Mouse (Mus musculus): ENCODE measurements around the gene Asic4. TPM values are rescaled to one million over a fixed set of nuclear protein-coding genes. Genes with fewer than 3 reads are reported as not detected.

Asic4 gene
- polyA plus RNA-seq (2014; fragmentation: Nextera tagmentation; extraction: Ambion mirVana), result 0.76 and 0.84 TPM in 2 replicates

DNA sequence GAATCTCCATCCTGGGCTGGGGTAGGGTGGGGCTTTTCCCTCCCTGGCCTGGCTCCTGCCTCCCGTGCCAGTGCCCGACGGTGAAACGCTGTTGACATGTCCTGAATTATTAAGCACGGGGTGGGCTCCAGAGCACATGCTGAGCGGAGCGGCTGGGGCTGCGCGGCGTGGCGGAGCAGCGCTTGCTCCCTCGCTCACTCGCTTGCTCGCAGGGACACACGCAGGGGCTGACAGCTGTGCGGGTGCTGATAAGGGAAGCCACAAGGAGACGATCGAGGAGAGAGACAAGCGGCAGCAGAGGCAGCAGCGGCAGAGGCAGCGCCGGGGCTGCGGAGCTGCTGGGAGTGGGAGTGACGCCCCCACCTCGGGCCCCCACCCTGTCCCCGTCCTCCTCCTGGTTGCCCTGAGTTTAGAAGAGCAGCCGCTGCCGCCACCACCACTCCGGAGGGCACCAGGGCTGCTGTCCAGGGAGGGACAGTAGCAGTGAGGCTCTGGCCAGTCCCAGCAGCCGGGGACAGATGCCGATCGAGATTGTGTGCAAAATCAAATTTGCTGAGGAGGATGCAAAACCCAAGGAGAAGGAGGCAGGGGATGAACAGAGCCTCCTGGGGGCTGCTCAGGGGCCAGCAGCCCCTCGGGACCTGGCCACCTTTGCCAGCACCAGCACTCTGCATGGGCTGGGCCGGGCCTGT, at the start of gene Asic4:
TSS of gene Asic4 (plus strand) at position 123 of the 692 bp plus-strand sequence.
- Histone ChIP-seq H3K9ac (ENCODE audit: low read length) (peak within 1 kb of the TSS; percentile 59), H3K4me2 (ENCODE audit: low read length) (peak within 1 kb of the TSS; percentile 57), H3K27ac (ENCODE audit: low read depth, low read length) (no peak within 1 kb of the TSS), H3K9me3 (replicated peaks; ENCODE audit: control insufficient read depth, low read length) (no peaks in the 10 kb centered on the region), H3K27me3 (replicated peaks; ENCODE audit: control insufficient read depth, insufficient read depth, low read length) (peaks cover 46% of the 10 kb centered on the region), H3K36me3 (ENCODE audit: control insufficient read depth, insufficient read depth, low read length) (no peaks in the 10 kb centered on the region), H3K4me3 (ENCODE audit: low read depth, low read length) (peak within 1 kb of the TSS; percentile 26), H3K4me1 (ENCODE audit: control insufficient read depth, insufficient read depth, low read length) (peaks cover 41% of the 10 kb centered on the region)
- ATAC-seq (peak; percentile 16; the same call in 1 of the 2 replicates), DNase-seq (ENCODE audit: low spot score) (peak; percentile 66)
- 2% methylated on average over 35 of the region's 35 CpGs for WGBS

DNA sequence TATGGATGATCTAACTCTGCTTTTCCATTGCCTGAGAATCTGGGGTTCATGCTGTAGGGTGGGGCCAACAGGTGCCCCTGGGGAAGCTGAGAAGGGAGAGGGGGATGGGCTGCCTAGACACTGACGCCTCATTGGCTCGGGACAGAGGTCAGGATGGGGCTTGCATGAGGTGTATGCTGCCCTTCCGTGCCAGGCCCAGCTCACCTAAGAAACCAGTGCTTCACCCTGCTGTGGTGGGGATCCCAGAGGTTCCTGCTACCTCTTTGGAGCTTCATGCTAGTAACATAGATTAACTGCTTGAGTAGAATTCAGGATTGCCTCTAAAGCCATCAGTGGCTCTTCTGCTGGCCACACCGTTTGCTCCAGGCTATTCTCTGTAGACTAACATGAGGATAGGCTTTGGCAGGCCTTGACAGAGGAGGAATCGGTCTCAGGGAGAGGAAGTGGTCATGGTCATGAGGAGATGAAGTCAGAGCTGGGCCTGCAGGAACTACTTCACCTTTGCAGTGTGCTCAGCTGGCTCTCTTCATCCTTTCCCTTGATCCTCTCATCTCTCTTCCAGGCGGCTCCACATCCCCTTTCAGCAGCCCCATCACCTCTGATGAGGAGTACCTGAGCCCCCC, 49.6 kb upstream of the Asic4 start:
- H3K4me2 ChIP-seq (ENCODE audit: low read length), result peak overlapping the region; percentile 31; the same call in 1 of the 2 replicates
- ATAC-seq (0 out of 2 replicates have a peak, but pooled peaks have one; percentile 10), DNase-seq (ENCODE audit: low spot score) (no peak)
- H3K27ac ChIP-seq (ENCODE audit: low read depth, low read length), result no peak overlapping the region
- no peak overlapping the region; the same call in 1 of the 2 replicates for H3K9ac ChIP-seq (ENCODE audit: low read length)
- no peaks in the 10 kb centered on the region for H3K27me3 ChIP-seq (replicated peaks; ENCODE audit: control insufficient read depth, insufficient read depth, low read length)
- peaks cover 12% of the 10 kb centered on the region for H3K4me1 ChIP-seq (ENCODE audit: control insufficient read depth, insufficient read depth, low read length)
- WGBS, result 44% methylated on average over 6 of the region's 6 CpGs
- no peak overlapping the region for H3K4me3 ChIP-seq (ENCODE audit: low read depth, low read length)
- H3K36me3 ChIP-seq (ENCODE audit: control insufficient read depth, insufficient read depth, low read length), result peaks cover 11% of the 10 kb centered on the region; the same call in 1 of the 2 replicates
- H3K9me3 ChIP-seq (replicated peaks; ENCODE audit: control insufficient read depth, low read length), result no peaks in the 10 kb centered on the region

DNA sequence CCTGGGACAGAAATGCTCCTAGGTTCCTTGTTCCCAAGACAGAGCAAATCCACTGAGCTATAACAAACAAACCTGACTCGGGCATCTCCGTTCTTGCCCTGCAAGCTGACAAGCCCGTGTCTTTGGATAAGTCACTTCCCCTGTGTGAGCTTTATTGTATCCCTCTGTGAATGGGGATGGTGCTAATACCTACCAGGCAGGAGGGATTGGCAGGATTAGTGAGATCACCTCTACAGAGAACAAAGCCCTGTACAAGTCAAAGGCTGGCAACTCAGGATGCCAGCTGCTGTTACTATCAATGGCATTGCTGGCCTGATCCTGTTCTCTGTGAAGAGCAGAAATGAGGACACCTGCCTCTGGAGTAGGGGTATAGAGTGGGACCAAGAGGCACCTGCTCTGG, 44.7 kb upstream of the Asic4 start:
- DNase-seq (ENCODE audit: low spot score) (no peak), ATAC-seq (no peak)
- no peaks in the 10 kb centered on the region for H3K9me3 ChIP-seq (replicated peaks; ENCODE audit: control insufficient read depth, low read length)
- no peaks in the 10 kb centered on the region for H3K4me1 ChIP-seq (ENCODE audit: control insufficient read depth, insufficient read depth, low read length)
- H3K4me2 ChIP-seq (ENCODE audit: low read length), result no peak overlapping the region
- peaks cover 19% of the 10 kb centered on the region; the same call in 1 of the 2 replicates for H3K36me3 ChIP-seq (ENCODE audit: control insufficient read depth, insufficient read depth, low read length)
- no peak overlapping the region for H3K27ac ChIP-seq (ENCODE audit: low read depth, low read length)
- no peaks in the 10 kb centered on the region for H3K27me3 ChIP-seq (replicated peaks; ENCODE audit: control insufficient read depth, insufficient read depth, low read length)
- H3K9ac ChIP-seq (ENCODE audit: low read length), result no peak overlapping the region
- WGBS, result 42% methylated on average over 3 of the region's 3 CpGs
- no peak overlapping the region for H3K4me3 ChIP-seq (ENCODE audit: low read depth, low read length)

DNA sequence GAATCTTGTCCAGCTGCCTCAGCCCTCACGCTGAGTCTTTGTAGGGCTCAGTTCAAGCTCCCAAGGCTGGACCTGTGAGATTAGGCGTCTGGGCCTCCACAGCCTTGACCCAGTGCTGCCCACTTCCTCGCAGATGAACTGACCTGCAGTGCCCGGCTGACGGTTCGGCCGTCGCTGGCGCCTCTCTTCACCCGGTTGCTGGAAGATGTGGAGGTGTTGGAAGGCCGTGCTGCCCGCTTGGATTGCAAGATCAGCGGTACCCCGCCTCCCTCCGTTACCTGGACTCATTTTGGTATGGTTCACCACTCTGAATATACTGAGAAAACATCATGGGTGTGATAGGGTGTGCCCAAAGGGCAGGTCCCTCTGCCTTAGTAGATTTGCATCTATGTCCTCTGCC, 44.1 kb upstream of the Asic4 start:
- Histone ChIP-seq H3K36me3 (ENCODE audit: control insufficient read depth, insufficient read depth, low read length) (peaks cover 18% of the 10 kb centered on the region; the same call in 1 of the 2 replicates), H3K27me3 (replicated peaks; ENCODE audit: control insufficient read depth, insufficient read depth, low read length) (no peaks in the 10 kb centered on the region), H3K27ac (ENCODE audit: low read depth, low read length) (no peak overlapping the region), H3K9ac (ENCODE audit: low read length) (no peak overlapping the region), H3K9me3 (replicated peaks; ENCODE audit: control insufficient read depth, low read length) (no peaks in the 10 kb centered on the region), H3K4me2 (ENCODE audit: low read length) (no peak overlapping the region), H3K4me1 (ENCODE audit: control insufficient read depth, insufficient read depth, low read length) (no peaks in the 10 kb centered on the region), H3K4me3 (ENCODE audit: low read depth, low read length) (no peak overlapping the region)
- DNase-seq (ENCODE audit: low spot score), result no peak
- no peak for ATAC-seq
- WGBS, result 94% methylated on average over 15 of the region's 15 CpGs

DNA sequence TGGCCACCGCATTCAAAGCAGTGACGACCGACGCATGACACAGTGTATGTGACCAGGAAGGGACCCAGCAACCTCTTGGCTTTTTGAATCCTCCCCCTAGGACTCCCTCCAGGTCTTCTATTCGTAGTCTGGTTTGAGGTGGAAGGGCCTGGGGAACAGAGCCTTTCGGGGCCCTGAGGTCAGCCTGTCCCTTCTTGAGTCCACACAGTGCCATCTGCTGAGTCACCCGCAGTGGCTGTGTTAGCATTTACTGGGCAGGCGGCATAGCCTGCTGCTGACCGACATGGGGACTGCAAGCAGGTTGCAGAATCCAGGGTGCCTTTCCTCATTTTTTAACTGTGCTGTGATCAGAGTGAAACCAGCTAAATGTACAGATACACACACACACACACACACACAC, 43.2 kb upstream of the Asic4 start:
- H3K4me1 ChIP-seq (ENCODE audit: control insufficient read depth, insufficient read depth, low read length), result no peaks in the 10 kb centered on the region
- no peak overlapping the region for H3K27ac ChIP-seq (ENCODE audit: low read depth, low read length)
- H3K27me3 ChIP-seq (replicated peaks; ENCODE audit: control insufficient read depth, insufficient read depth, low read length), result no peaks in the 10 kb centered on the region
- peaks cover 13% of the 10 kb centered on the region; the same call in 1 of the 2 replicates for H3K36me3 ChIP-seq (ENCODE audit: control insufficient read depth, insufficient read depth, low read length)
- DNase-seq (ENCODE audit: low spot score), result no peak
- ATAC-seq, result no peak
- 93% methylated on average over 9 of the region's 9 CpGs for WGBS
- H3K9ac ChIP-seq (ENCODE audit: low read length), result no peak overlapping the region
- H3K9me3 ChIP-seq (replicated peaks; ENCODE audit: control insufficient read depth, low read length), result no peaks in the 10 kb centered on the region
- no peak overlapping the region for H3K4me2 ChIP-seq (ENCODE audit: low read length)
- H3K4me3 ChIP-seq (ENCODE audit: low read depth, low read length), result no peak overlapping the region

DNA sequence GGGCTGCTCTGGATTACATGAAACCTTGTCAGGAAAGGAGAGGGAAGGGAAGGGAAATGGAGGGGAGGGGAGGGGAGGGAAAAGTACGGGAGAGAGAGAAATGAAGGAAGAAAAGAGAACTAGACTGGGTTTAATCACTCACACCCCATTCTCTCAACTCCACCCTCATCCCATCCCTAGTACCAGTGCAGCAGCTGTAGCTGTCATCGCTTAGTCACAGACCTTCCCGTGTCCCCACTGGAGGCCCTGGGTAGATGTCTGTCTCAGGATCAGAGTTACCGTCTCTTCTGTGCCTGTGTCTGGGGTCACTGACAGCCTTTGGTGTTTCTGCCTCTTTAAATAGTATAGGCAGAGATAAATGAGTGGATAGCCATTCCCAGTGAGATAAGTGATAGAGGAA, 42.0 kb upstream of the Asic4 start:
- 95% methylated on average over 4 of the region's 4 CpGs for WGBS
- Histone ChIP-seq H3K4me1 (ENCODE audit: control insufficient read depth, insufficient read depth, low read length) (no peaks in the 10 kb centered on the region), H3K9me3 (replicated peaks; ENCODE audit: control insufficient read depth, low read length) (no peaks in the 10 kb centered on the region), H3K4me2 (ENCODE audit: low read length) (no peak overlapping the region), H3K4me3 (ENCODE audit: low read depth, low read length) (no peak overlapping the region), H3K9ac (ENCODE audit: low read length) (no peak overlapping the region; the same call in 1 of the 2 replicates), H3K27ac (ENCODE audit: low read depth, low read length) (no peak overlapping the region), H3K27me3 (replicated peaks; ENCODE audit: control insufficient read depth, insufficient read depth, low read length) (no peaks in the 10 kb centered on the region), H3K36me3 (ENCODE audit: control insufficient read depth, insufficient read depth, low read length) (0 out of 2 replicates have a peak, but pooled peaks cover 7% of the 10 kb centered on the region)
- no peak for DNase-seq (ENCODE audit: low spot score)
- ATAC-seq, result no peak

DNA sequence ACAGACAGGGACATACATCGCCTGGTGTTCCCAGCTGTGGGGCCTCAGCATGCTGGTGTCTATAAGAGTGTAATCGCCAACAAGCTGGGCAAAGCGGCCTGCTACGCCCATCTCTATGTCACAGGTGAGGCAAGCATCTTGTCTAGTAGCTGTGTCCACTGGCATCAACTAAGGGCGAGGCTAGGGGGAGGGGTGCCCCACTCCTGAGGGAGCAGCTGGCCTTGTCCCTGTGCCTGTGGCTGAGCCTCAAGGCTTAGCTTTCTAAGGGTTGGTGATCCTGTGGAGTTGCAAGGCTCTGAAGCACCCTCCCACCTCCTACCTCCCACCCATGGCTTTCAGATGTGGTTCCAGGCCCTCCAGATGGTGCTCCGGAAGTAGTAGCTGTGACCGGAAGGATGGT, 40.3 kb upstream of the Asic4 start:
- Histone ChIP-seq H3K36me3 (ENCODE audit: control insufficient read depth, insufficient read depth, low read length) (0 out of 2 replicates have a peak, but pooled peaks cover 7% of the 10 kb centered on the region), H3K4me1 (ENCODE audit: control insufficient read depth, insufficient read depth, low read length) (no peaks in the 10 kb centered on the region), H3K9ac (ENCODE audit: low read length) (no peak overlapping the region), H3K9me3 (replicated peaks; ENCODE audit: control insufficient read depth, low read length) (no peaks in the 10 kb centered on the region), H3K27me3 (replicated peaks; ENCODE audit: control insufficient read depth, insufficient read depth, low read length) (no peaks in the 10 kb centered on the region), H3K4me2 (ENCODE audit: low read length) (no peak overlapping the region), H3K4me3 (ENCODE audit: low read depth, low read length) (no peak overlapping the region), H3K27ac (ENCODE audit: low read depth, low read length) (no peak overlapping the region)
- ATAC-seq (no peak), DNase-seq (ENCODE audit: low spot score) (no peak)
- WGBS, result 96% methylated on average over 7 of the region's 7 CpGs

DNA sequence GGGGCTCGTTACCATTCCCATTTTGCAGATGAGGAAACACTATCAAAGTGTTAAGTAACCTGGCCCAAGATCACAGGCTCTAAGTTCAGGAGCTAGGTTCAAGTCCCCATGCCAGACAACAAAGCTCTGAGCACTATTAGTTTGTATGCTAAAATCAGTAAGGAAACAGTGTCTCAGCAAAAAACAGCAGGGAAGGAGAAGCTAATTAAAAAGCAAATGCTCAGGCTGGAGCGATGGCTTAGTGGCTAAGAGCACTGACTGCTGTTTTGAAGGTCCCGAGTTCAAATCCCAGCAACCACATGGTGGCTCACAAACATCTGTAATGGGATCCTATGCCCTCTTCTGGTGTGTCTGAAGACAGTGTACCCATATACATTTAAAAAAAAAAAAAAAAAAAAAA, 38.0 kb upstream of the Asic4 start:
- ATAC-seq (no peak), DNase-seq (ENCODE audit: low spot score) (no peak)
- Histone ChIP-seq H3K27me3 (replicated peaks; ENCODE audit: control insufficient read depth, insufficient read depth, low read length) (no peaks in the 10 kb centered on the region), H3K9me3 (replicated peaks; ENCODE audit: control insufficient read depth, low read length) (no peaks in the 10 kb centered on the region), H3K27ac (ENCODE audit: low read depth, low read length) (no peak overlapping the region), H3K9ac (ENCODE audit: low read length) (no peak overlapping the region), H3K36me3 (ENCODE audit: control insufficient read depth, insufficient read depth, low read length) (0 out of 2 replicates have a peak, but pooled peaks cover 3% of the 10 kb centered on the region), H3K4me2 (ENCODE audit: low read length) (no peak overlapping the region), H3K4me3 (ENCODE audit: low read depth, low read length) (no peak overlapping the region), H3K4me1 (ENCODE audit: control insufficient read depth, insufficient read depth, low read length) (no peaks in the 10 kb centered on the region)
- 85% methylated on average over 3 of the region's 3 CpGs for WGBS

DNA sequence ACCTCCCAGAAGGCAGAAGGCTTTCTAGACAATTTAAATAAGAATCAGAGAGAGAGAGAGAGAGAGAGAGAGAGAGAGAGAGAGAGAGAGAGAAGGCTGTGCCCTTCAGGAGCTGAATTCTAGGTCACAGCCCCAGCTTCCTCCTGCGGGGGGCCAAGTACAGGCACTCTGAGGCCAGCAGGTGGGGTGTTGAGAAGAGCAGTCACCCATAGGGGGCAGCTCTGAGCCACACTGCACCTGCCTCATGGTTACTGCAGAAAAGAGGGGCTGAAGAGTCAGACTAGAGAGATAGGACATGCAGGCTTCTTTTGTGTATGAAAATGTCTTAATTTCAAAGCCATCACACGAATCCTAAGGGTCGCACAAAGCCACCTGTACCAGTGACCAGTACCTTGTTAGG, 36.5 kb upstream of the Asic4 start:
- H3K9ac ChIP-seq (ENCODE audit: low read length), result no peak overlapping the region
- DNase-seq (ENCODE audit: low spot score) (peak; percentile 23), ATAC-seq (no peak)
- H3K27me3 ChIP-seq (replicated peaks; ENCODE audit: control insufficient read depth, insufficient read depth, low read length), result no peaks in the 10 kb centered on the region
- H3K9me3 ChIP-seq (replicated peaks; ENCODE audit: control insufficient read depth, low read length), result no peaks in the 10 kb centered on the region
- H3K4me2 ChIP-seq (ENCODE audit: low read length), result no peak overlapping the region
- H3K27ac ChIP-seq (ENCODE audit: low read depth, low read length), result no peak overlapping the region
- no peaks in the 10 kb centered on the region for H3K4me1 ChIP-seq (ENCODE audit: control insufficient read depth, insufficient read depth, low read length)
- H3K4me3 ChIP-seq (ENCODE audit: low read depth, low read length), result no peak overlapping the region
- H3K36me3 ChIP-seq (ENCODE audit: control insufficient read depth, insufficient read depth, low read length), result no peaks in the 10 kb centered on the region
- WGBS, result 57% methylated on average over 3 of the region's 3 CpGs

All from forebrain, embryonic 14.5 days (tissue).